Mouse (Mus musculus): ENCODE data around the gene Btrc. TPM values are rescaled to one million over a fixed set of nuclear protein-coding genes. Genes with fewer than 3 reads are reported as not detected.

Gene Btrc
- polyA plus RNA-seq, 1 experiment, result 17.1 TPM

DNA sequence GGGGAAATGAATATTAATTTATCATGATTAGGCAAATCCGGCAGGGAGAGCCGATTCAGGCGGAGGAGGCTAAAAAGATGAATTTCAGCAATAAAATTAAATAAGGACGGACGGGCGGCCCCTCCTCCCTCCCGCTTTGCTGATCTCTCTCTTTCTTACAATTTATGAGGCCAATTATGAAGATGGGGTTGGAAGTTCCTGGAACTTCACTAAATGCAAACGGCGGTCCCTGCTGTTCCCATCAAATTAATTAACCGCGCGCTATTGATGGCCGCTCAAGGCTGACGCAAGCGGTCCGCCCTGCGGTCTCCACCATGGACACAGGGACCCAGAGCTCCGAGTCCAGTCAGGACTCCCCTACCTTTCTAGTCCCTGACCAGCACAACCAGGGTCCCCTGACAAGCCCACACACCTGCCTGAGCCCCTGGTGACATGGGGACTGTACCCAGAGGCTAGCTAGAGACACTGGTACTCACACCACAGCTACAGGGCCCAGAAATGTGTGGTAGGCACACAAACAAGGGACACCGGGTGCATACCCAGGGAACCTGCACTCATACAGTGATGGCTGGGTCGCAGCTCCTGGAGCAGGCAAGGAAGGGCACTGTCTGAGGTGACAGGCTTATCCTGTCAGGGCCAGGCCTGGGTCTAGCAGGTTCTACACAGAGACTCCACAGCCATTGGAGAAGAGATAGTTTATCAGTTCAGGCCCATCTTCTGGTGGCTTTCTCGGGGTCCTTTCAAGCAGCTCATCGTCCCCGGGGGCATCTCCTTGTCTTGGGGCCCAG lies 185.8 kb downstream of the Btrc start:
- H3K4me3 ChIP-seq (ENCODE audit: control insufficient read depth, insufficient read depth, low read length), result no peak overlapping the region
- no peaks in the 10 kb centered on the region for H3K27me3 ChIP-seq (ENCODE audit: control insufficient read depth, insufficient read depth, low read length)
- WGBS, result 91% methylated on average over 23 of the region's 23 CpGs
- no peak for TF ChIP-seq POLR2A (IDR thresholded peaks at IDR 0.05; ENCODE audit: control insufficient read depth, extremely low read depth, insufficient read depth, low read length, poor library complexity)
- no peak for TF ChIP-seq CTCF (IDR thresholded peaks at IDR 0.05; ENCODE audit: borderline replicate concordance, control insufficient read depth, extremely low read depth, insufficient read depth, low read length, poor library complexity)
- no peak for DNase-seq
- peaks cover 30% of the 10 kb centered on the region for H3K4me1 ChIP-seq (replicated peaks; ENCODE audit: control insufficient read depth, insufficient read depth, low read length)
- no peaks in the 10 kb centered on the region for H3K36me3 ChIP-seq (ENCODE audit: control insufficient read depth, insufficient read depth, low read length)
- no peak overlapping the region for H3K27ac ChIP-seq (ENCODE audit: control insufficient read depth, insufficient read depth, low read length)

DNA sequence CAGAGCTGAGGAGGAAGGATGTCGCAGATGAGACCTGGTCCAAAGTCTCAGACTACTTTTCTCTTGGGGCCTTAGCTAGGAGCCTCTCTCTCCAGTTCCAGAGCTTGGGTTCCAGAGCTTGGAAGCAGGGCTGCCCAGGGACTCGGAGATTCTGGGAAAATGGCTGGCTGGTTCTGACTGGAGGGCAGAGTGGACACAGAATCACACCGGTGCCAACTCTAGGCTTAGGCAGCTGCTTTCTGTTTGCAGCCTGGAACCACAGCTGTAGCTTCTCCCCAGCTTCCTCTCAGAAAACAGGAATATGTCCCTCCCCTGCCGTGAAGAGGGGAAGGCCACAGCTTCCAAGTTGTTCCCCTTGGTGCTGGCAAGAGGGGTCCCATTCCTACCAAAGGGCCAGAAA lies 186.4 kb downstream of the Btrc start:
- Histone ChIP-seq H3K36me3 (ENCODE audit: control insufficient read depth, insufficient read depth, low read length) (no peaks in the 10 kb centered on the region), H3K4me3 (ENCODE audit: control insufficient read depth, insufficient read depth, low read length) (no peak overlapping the region), H3K27ac (ENCODE audit: control insufficient read depth, insufficient read depth, low read length) (no peak overlapping the region), H3K27me3 (ENCODE audit: control insufficient read depth, insufficient read depth, low read length) (no peaks in the 10 kb centered on the region), H3K4me1 (replicated peaks; ENCODE audit: control insufficient read depth, insufficient read depth, low read length) (peaks cover 25% of the 10 kb centered on the region)
- 46% methylated on average over 4 of the region's 4 CpGs for WGBS
- no peak for TF ChIP-seq POLR2A (IDR thresholded peaks at IDR 0.05; ENCODE audit: control insufficient read depth, extremely low read depth, insufficient read depth, low read length, poor library complexity)
- no peak for TF ChIP-seq CTCF (IDR thresholded peaks at IDR 0.05; ENCODE audit: borderline replicate concordance, control insufficient read depth, extremely low read depth, insufficient read depth, low read length, poor library complexity)
- no peak for DNase-seq

DNA sequence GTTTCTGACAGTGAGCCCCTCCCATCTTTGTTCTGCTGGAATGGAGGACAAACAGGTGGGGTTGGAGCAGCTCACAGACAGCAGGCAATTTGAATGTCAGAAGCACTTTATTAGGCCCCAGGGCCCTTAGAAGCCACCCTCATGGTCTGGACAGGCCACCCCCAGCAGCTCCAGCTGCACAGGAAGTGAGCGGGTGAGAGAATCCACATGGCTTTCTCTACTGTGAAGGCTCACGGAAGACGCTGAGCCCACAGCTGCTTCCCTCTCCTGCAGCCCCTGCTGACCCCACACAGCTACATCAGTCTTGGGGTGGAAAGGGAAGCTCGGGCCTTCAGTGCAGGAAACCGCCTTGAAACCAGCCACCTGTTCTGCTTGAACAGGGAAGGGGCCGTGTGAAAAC lies 188.7 kb downstream of the Btrc start:
- no peak for DNase-seq
- Histone ChIP-seq H3K4me1 (replicated peaks; ENCODE audit: control insufficient read depth, insufficient read depth, low read length) (peaks cover 25% of the 10 kb centered on the region), H3K27me3 (ENCODE audit: control insufficient read depth, insufficient read depth, low read length) (no peaks in the 10 kb centered on the region), H3K27ac (ENCODE audit: control insufficient read depth, insufficient read depth, low read length) (no peak overlapping the region; the same call in 1 of the 2 replicates), H3K4me3 (ENCODE audit: control insufficient read depth, insufficient read depth, low read length) (no peak overlapping the region), H3K36me3 (ENCODE audit: control insufficient read depth, insufficient read depth, low read length) (no peaks in the 10 kb centered on the region)
- 7% methylated on average over 6 of the region's 6 CpGs for WGBS
- 0 out of 2 replicates have a peak, but pooled peaks have one; percentile 13 for TF ChIP-seq CTCF (IDR thresholded peaks at IDR 0.05; ENCODE audit: borderline replicate concordance, control insufficient read depth, extremely low read depth, insufficient read depth, low read length, poor library complexity)
- TF ChIP-seq POLR2A (IDR thresholded peaks at IDR 0.05; ENCODE audit: control insufficient read depth, extremely low read depth, insufficient read depth, low read length, poor library complexity), result no peak

DNA sequence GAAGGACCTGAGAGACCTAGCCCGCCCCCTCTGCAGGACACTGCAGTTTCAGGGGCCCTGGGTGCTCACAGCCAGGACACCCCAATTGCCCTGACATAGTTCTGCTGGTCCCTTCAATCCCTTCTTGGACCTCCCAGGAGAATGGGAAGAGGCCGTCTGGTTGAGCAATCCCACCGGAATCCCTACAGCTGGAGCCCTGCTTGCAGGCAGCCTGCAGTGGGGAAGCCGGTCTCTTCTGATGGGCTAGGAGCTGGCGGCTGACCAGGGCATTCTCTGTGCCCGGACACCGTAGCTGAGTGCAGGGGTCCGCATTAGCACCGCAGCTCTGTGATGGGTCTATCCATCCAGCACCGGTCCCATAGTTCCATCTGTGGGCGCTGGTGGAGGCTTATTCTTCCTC lies 190.6 kb downstream of the Btrc start:
- H3K36me3 ChIP-seq (ENCODE audit: control insufficient read depth, insufficient read depth, low read length), result no peaks in the 10 kb centered on the region
- TF ChIP-seq POLR2A (IDR thresholded peaks at IDR 0.05; ENCODE audit: control insufficient read depth, extremely low read depth, insufficient read depth, low read length, poor library complexity), result no peak
- no peak for TF ChIP-seq CTCF (IDR thresholded peaks at IDR 0.05; ENCODE audit: borderline replicate concordance, control insufficient read depth, extremely low read depth, insufficient read depth, low read length, poor library complexity)
- no peak for DNase-seq
- no peak overlapping the region for H3K4me3 ChIP-seq (ENCODE audit: control insufficient read depth, insufficient read depth, low read length)
- H3K27ac ChIP-seq (ENCODE audit: control insufficient read depth, insufficient read depth, low read length), result no peak overlapping the region
- WGBS, result 98% methylated on average over 11 of the region's 11 CpGs
- H3K27me3 ChIP-seq (ENCODE audit: control insufficient read depth, insufficient read depth, low read length), result no peaks in the 10 kb centered on the region
- H3K4me1 ChIP-seq (replicated peaks; ENCODE audit: control insufficient read depth, insufficient read depth, low read length), result peaks cover 25% of the 10 kb centered on the region

DNA sequence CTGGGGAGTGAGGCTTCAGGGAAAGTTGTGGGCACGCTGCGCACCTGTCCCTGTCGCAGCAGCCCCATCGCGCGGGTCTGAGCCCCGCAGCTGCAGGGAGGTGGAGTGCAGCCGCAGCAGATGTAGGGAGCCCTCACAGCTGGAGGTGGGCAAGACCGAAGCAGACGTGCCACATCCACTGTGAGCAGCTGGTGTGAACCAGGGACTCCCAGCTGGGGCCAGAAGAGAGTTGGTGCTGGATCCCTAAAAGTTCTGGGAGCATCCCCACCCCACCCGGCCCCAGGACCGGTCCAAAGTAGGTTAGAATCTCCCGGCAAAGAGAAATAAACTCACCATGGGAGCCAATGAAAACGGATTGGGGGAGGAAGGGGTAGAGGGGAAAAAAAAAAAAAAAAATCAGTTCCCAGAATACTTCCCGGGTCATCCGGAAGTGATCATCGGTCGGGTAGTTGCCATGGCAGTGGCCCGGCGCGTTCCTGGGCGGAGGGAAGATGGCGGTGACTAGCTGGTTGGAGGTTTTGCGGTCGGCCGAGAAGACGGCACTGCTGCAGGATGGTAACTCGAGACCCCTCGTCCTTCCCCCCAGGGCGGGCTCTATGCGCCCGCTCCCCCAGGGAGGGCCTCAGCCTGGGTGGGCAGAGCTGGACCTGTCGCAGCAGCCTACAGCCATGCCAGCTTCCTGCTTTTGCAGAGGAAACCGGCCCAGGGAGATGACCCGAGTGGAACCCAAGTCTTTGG lies 196.8 kb downstream of the Btrc start, which contains the start of the genes Poll and Gm17018:
TSS of gene Poll (minus strand) at position 379 of the 738 bp plus-strand sequence.
TSS of gene Gm17018 (plus strand) at position 463 of the 738 bp plus-strand sequence.
- peaks cover 13% of the 10 kb centered on the region for H3K4me1 ChIP-seq (replicated peaks; ENCODE audit: control insufficient read depth, insufficient read depth, low read length)
- peak; percentile 71 for DNase-seq
- H3K27me3 ChIP-seq (ENCODE audit: control insufficient read depth, insufficient read depth, low read length), result no peaks in the 10 kb centered on the region
- H3K27ac ChIP-seq (ENCODE audit: control insufficient read depth, insufficient read depth, low read length), result peak within 1 kb of the TSS; percentile 40; the same call in 1 of the 2 replicates
- peak; percentile 51; the same call in 1 of the 2 replicates for TF ChIP-seq CTCF (IDR thresholded peaks at IDR 0.05; ENCODE audit: borderline replicate concordance, control insufficient read depth, extremely low read depth, insufficient read depth, low read length, poor library complexity)
- TF ChIP-seq POLR2A (IDR thresholded peaks at IDR 0.05; ENCODE audit: control insufficient read depth, extremely low read depth, insufficient read depth, low read length, poor library complexity), result no peak
- WGBS, result under 1% methylated on average over 35 of the region's 35 CpGs
- no peaks in the 10 kb centered on the region for H3K36me3 ChIP-seq (ENCODE audit: control insufficient read depth, insufficient read depth, low read length)
- H3K4me3 ChIP-seq (ENCODE audit: control insufficient read depth, insufficient read depth, low read length), result peak within 1 kb of the TSS; percentile 71

DNA sequence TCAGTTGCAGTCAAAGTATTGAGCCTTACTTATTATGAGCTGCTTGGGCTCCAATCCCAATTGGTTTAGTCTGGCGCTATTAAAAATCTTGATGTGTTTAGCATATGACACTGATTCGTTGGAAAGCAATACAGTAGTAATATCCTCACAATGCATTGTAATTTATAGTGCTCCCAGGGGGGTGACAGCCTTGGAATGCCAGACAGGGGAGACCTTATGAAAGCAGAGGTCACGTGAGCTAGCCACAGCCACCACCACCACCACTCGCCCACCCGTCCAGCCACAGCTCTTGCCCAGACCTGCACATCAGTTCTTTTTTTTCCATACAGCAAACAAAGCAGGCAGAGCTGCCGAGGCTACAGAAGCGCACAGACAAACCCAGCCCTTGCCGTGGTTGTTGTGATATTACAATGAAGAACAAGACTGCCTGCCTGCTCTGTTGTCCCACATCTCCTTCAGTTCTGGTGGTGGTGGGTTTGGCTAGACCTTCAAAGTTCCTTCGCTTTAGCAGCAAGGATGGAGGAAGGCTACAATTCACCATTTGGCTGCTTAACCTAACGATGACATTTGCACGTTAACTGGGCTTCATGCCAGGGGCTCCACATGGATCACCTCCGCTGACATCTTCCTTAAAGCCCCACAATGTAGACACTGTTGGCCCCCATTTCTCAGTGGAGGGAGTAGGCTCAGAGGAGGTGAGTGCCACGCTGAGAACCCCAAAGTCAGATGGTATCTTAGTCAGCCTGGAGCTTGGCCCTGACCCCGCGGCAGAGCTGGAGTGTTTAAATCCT lies 202.6 kb downstream of the Btrc start:
- DNase-seq, result no peak
- TF ChIP-seq CTCF (IDR thresholded peaks at IDR 0.05; ENCODE audit: borderline replicate concordance, control insufficient read depth, extremely low read depth, insufficient read depth, low read length, poor library complexity), result no peak
- no peak for TF ChIP-seq POLR2A (IDR thresholded peaks at IDR 0.05; ENCODE audit: control insufficient read depth, extremely low read depth, insufficient read depth, low read length, poor library complexity)
- H3K4me1 ChIP-seq (replicated peaks; ENCODE audit: control insufficient read depth, insufficient read depth, low read length), result peaks cover 8% of the 10 kb centered on the region
- 71% methylated on average over 15 of the region's 15 CpGs for WGBS
- no peak overlapping the region for H3K4me3 ChIP-seq (ENCODE audit: control insufficient read depth, insufficient read depth, low read length)
- H3K27ac ChIP-seq (ENCODE audit: control insufficient read depth, insufficient read depth, low read length), result no peak overlapping the region
- H3K27me3 ChIP-seq (ENCODE audit: control insufficient read depth, insufficient read depth, low read length), result no peaks in the 10 kb centered on the region
- no peaks in the 10 kb centered on the region for H3K36me3 ChIP-seq (ENCODE audit: control insufficient read depth, insufficient read depth, low read length)

Data from thymus, adult 2 months (tissue).